Mouse (Mus musculus): ENCODE measurements around the gene Arhgef15.
"Not testable (repeated sequence)": the region's sequence is repeated elsewhere in the genome, so short reads cannot be mapped to it uniquely, and the experiment has no call there.

DNA sequence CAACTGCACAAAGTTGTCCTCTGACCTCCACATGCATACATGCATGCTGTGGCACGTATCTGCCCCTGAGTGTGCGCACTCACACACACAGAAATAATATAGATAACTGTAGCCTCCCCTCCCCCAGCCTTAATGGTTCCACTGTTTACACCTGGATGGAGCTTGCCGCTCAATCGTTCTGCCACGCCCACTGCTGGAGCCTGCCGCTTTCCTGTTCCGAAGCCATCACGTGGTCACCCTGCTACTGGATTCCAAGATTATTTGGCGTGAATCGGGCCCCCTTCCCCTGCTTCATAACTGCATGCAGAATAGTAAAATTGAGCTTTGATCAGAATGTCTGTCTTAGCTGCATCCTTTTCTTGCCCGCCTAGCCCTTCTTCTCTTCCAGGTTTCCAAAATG, 4.9 kb upstream of the Arhgef15 start:
- TF ChIP-seq CTCF (IDR thresholded peaks at IDR 0.05; ENCODE audit: low read depth); EP300 (optimal IDR thresholded peaks at IDR 0.05): not testable (repeated sequence)
